Mouse (Mus musculus) CH12.LX (cell line): ENCODE data around the gene Olfr196. TPM values are rescaled to one million over a fixed set of nuclear protein-coding genes. Genes with fewer than 3 reads are reported as not detected.
"Not testable (repeated sequence)": the region's sequence is repeated elsewhere in the genome, so short reads cannot be mapped to it uniquely, and the experiment has no call there.

ENCODE experiments used
- DNase-seq: peaks from one replicate; pipeline ENCODE4 v3.0.0-alpha.2; 2013; ENCODE audit errors: extremely low read depth
- H3K27ac ChIP-seq: 2 replicates; pipeline ENCODE4 v1.5.1; 2012; ENCODE audit warnings: low read depth, mild to moderate bottlenecking, control low read depth, moderate library complexity; ENCODE audit not compliant: insufficient read depth
- H3K27me3 ChIP-seq: replicated peaks from 2 replicates; pipeline ENCODE3; 2012; ENCODE audit warnings: inconsistent platforms
- H3K36me3 ChIP-seq, 2 experiments: replicated peaks in 1 of 2; 2 replicates each; pipeline versions ENCODE3 to v1.6.1; 2012; ENCODE audit warnings: inconsistent platforms in 1 of 2, low read length in 1 of 2, mild to moderate bottlenecking in 1 of 2, mixed read lengths in 1 of 2, moderate library complexity in 1 of 2; ENCODE audit not compliant: control insufficient read depth in 1 of 2, insufficient read depth in 1 of 2
- H3K4me1 ChIP-seq, 2 experiments: 2 replicates each; pipeline ENCODE4 v1.6.1; 2012; ENCODE audit warnings: inconsistent platforms in 1 of 2, moderate library complexity in 1 of 2; ENCODE audit not compliant: insufficient read depth in 2 of 2, control insufficient read depth in 1 of 2
- H3K4me2 ChIP-seq: 2 replicates; pipeline ENCODE4 v1.6.1; 2012; ENCODE audit warnings: low read depth, mild to moderate bottlenecking, control low read depth; ENCODE audit not compliant: poor library complexity, insufficient read depth, severe bottlenecking
- H3K4me3 ChIP-seq, 3 experiments: fragments of 150-350 bp in 1 of 3; sonication (generic) in 1 of 3; replicated peaks in 1 of 3; 2 replicates each; pipeline versions ENCODE3 to v1.5.1; 2011 to 2012; ENCODE audit warnings: low read depth in 2 of 3, low read length in 2 of 3, mild to moderate bottlenecking in 2 of 3, moderate library complexity in 2 of 3, control low read depth in 1 of 3, improper control_type of control experiment in 1 of 3, inconsistent platforms in 1 of 3, mixed read lengths in 1 of 3; ENCODE audit not compliant: poor library complexity in 1 of 3
- H3K79me2 ChIP-seq: replicated peaks from 2 replicates; pipeline ENCODE4 v1.6.1; 2012; ENCODE audit warnings: mild to moderate bottlenecking, moderate library complexity; ENCODE audit not compliant: control insufficient read depth, poor library complexity, insufficient read depth, severe bottlenecking; ENCODE audit errors: extremely low read depth
- H3K9ac ChIP-seq: 2 replicates; pipeline ENCODE4 v1.6.1; 2012; ENCODE audit warnings: low read depth, mild to moderate bottlenecking, control low read depth, moderate library complexity; ENCODE audit not compliant: insufficient read depth
- H3K9me3 ChIP-seq: replicated peaks from 2 replicates; pipeline ENCODE3; 2012; ENCODE audit warnings: low read length, inconsistent platforms, mixed read lengths
- BHLHE40 ChIP-seq: IDR thresholded peaks from 2 replicates; pipeline ENCODE4 v1.6.1; 2011; ENCODE audit warnings: mild to moderate bottlenecking, low read depth, low read length, improper control_type of control experiment
- CHD1 ChIP-seq: IDR thresholded peaks from 2 replicates; pipeline ENCODE4 v1.6.1; 2012; ENCODE audit warnings: low read depth, low read length, improper control_type of control experiment, inconsistent platforms
- E2F4 ChIP-seq: IDR thresholded peaks from 2 replicates; pipeline ENCODE4 v1.6.1; 2011; ENCODE audit warnings: low read depth, low read length, improper control_type of control experiment; ENCODE audit not compliant: insufficient replicate concordance
- GABPA ChIP-seq: IDR thresholded peaks from 2 replicates; pipeline ENCODE4 v1.6.1; 2012; ENCODE audit warnings: low read depth, low read length, improper control_type of control experiment, inconsistent platforms; ENCODE audit not compliant: insufficient replicate concordance
- JUN ChIP-seq: IDR thresholded peaks from 2 replicates; pipeline ENCODE4 v1.6.1; 2011; ENCODE audit warnings: low read depth, mild to moderate bottlenecking, low read length, improper control_type of control experiment, moderate library complexity; ENCODE audit not compliant: insufficient read depth
- MAFK ChIP-seq: IDR thresholded peaks from 2 replicates; pipeline ENCODE4 v1.6.1; 2011; ENCODE audit warnings: low read length, improper control_type of control experiment; ENCODE audit not compliant: insufficient replicate concordance
- MAX ChIP-seq: IDR thresholded peaks from 2 replicates; pipeline ENCODE4 v1.6.1; 2011; ENCODE audit warnings: low read length, improper control_type of control experiment
- MAZ ChIP-seq: IDR thresholded peaks from 2 replicates; pipeline ENCODE4 v1.6.1; 2012; ENCODE audit warnings: low read depth, mild to moderate bottlenecking, inconsistent platforms, low read length, improper control_type of control experiment, moderate library complexity
- MEF2A ChIP-seq: IDR thresholded peaks from 2 replicates; pipeline ENCODE4 v1.6.1; 2014; ENCODE audit warnings: low read depth, mild to moderate bottlenecking, inconsistent platforms, low read length, improper control_type of control experiment, borderline replicate concordance
- MYC ChIP-seq: IDR thresholded peaks from 2 replicates; pipeline ENCODE4 v1.6.1; 2011; ENCODE audit warnings: low read depth, mild to moderate bottlenecking, improper control_type of control experiment, low read length
- NELFE ChIP-seq: IDR thresholded peaks from 2 replicates; pipeline ENCODE4 v1.6.1; 2011; ENCODE audit warnings: low read depth, low read length, improper control_type of control experiment
- POLR2A ChIP-seq: IDR thresholded peaks from 2 replicates; pipeline ENCODE4 v1.6.1; 2011; ENCODE audit warnings: low read depth, mild to moderate bottlenecking, improper control_type of control experiment, low read length
- POLR2AphosphoS2 ChIP-seq: IDR thresholded peaks from 2 replicates; pipeline ENCODE4 v1.6.1; 2011; ENCODE audit warnings: low read depth, low read length, improper control_type of control experiment
- RCOR1 ChIP-seq: conservative IDR thresholded peaks from 2 replicates; pipeline ENCODE4 v1.6.1; 2012; ENCODE audit warnings: low read depth, mild to moderate bottlenecking, inconsistent platforms, low read length, improper control_type of control experiment
- USF1 ChIP-seq: IDR thresholded peaks from 2 replicates; pipeline ENCODE4 v1.6.1; 2014; ENCODE audit warnings: low read depth, mild to moderate bottlenecking, inconsistent platforms, low read length, improper control_type of control experiment
- USF2 ChIP-seq: conservative IDR thresholded peaks from 2 replicates; pipeline ENCODE4 v1.6.1; 2011; ENCODE audit warnings: low read depth, low read length, improper control_type of control experiment
- ZC3H11A ChIP-seq: IDR thresholded peaks from 2 replicates; pipeline ENCODE4 v1.6.1; 2012; ENCODE audit warnings: low read depth, mild to moderate bottlenecking, inconsistent platforms, low read length, improper control_type of control experiment
- ZKSCAN1 ChIP-seq: IDR thresholded peaks from 2 replicates; pipeline ENCODE4 v1.6.1; 2012; ENCODE audit warnings: low read depth, inconsistent platforms, low read length, improper control_type of control experiment, borderline replicate concordance
- ZNF384 ChIP-seq: IDR thresholded peaks from 2 replicates; pipeline ENCODE4 v1.6.1; 2012; ENCODE audit warnings: low read depth, low read length, improper control_type of control experiment, inconsistent platforms
- dilution Hi-C: fragments of 300-500 bp; cut with MboI; formaldehyde crosslinking; loops from 2 replicates; pipeline ENCODE4 v1.14.3; 2020; ENCODE audit warnings: low sequenced_read_pairs; ENCODE audit not compliant: extremely low pct_unique_long_range_greater_than_20kb, extremely low pct_ligation_motif_present
- in situ Hi-C: fragments of 300-500 bp; cut with MboI; formaldehyde crosslinking; loops from 3 replicates; pipeline ENCODE4 v1.14.3; 2019; ENCODE audit warnings: low sequenced_read_pairs, low pct_ligation_motif_present, low pct_unique_long_range_greater_than_20kb, mixed read lengths
- polyA plus RNA-seq: library from polyadenylated mRNA; unstranded; fragments of >175 nt; gene quantifications from 2 replicates; pipeline ENCODE4 v1.2.1, GENCODE M21; 2012; ENCODE audit warnings: low read depth; ENCODE audit not compliant: insufficient read length
- total RNA-seq, 2 experiments: library from RNA; depleted of rRNA; stranded (reverse); fragments of 300-350 nt in 1 of 2; fragments of >200 nt in 1 of 2; gene quantifications; 2 replicates each; pipeline ENCODE4 v1.2.3; 2012 to 2014

The Olfr196 gene
- not detected in 2 replicates for total RNA-seq (2012; rRNA removed)
- not detected in 2 replicates for total RNA-seq (2014; rRNA removed)
- not detected in 2 replicates for polyA plus RNA-seq

DNA sequence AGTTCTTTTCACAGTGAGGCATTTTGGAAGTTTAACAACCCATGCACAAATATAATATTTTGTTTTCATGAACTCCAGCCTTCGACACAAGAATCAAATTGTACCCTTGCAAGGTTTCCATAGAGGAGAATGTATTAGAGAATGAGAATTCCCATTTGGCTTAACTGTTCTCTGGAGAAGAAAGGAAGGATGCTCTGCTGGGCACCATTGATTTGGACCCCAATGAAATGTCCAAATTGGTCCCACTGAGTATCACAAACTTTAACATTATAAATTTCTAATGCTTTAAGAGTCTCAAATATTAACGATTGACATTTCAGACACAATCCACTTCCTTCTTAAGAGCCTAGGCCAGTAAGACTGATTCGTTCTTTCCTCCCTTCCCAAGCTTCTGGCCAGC lies at the start of gene Olfr196:
Olfr196 (minus strand) TSS at position 101 of the 400 bp plus-strand sequence.
- TF ChIP-seq MEF2A: no peak
- TF ChIP-seq MAFK: no peak
- no peak for TF ChIP-seq USF1
- TF ChIP-seq RCOR1: no peak
- TF ChIP-seq GABPA: no peak
- no peak for TF ChIP-seq ZNF384
- no peak for TF ChIP-seq POLR2AphosphoS2
- no peak for TF ChIP-seq MYC
- TF ChIP-seq E2F4: no peak
- no peak for TF ChIP-seq NELFE
- no peak for TF ChIP-seq USF2
- TF ChIP-seq ZKSCAN1: no peak
- no peak for TF ChIP-seq BHLHE40
- no peak for TF ChIP-seq ZC3H11A
- no peak for TF ChIP-seq MAZ
- TF ChIP-seq CHD1: no peak
- no peak for TF ChIP-seq JUN
- TF ChIP-seq MAX: no peak
- TF ChIP-seq POLR2A: no peak
- in situ Hi-C loops (no loop called here), dilution Hi-C loops (no loop called here)
- H3K27me3 ChIP-seq: no peaks in the 10 kb centered on the region
- H3K4me2 ChIP-seq: no peak within 1 kb of the TSS
- H3K79me2 ChIP-seq: no peaks in the 10 kb centered on the region
- no peak within 1 kb of the TSS for H3K4me3 ChIP-seq
- no peaks in the 10 kb centered on the region for H3K4me1 ChIP-seq
- DNase-seq: no peak
- no peak within 1 kb of the TSS for H3K27ac ChIP-seq
- H3K36me3 ChIP-seq: no peaks in the 10 kb centered on the region
- H3K9ac ChIP-seq: no peak within 1 kb of the TSS
- H3K9me3 ChIP-seq: no peaks in the 10 kb centered on the region

DNA sequence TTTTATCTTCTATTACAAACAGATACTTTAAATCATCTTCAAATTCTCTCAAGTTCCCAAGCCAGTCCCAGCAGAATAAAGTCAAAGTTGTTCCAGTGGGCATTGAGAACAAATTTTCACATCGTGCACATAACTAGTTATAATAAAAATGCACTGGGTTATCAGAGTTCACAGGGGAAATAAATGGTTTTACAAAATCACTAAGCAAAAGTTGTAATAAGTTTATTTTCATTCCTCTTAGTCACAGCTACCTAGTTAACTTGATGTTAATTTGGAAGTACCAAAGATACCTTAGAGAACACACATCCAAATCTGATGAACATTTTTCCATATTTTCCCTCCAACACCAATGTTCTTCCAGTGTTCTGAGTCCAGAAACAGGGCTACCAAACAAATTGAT lies 49.4 kb upstream of the Olfr196 start, which contains the start of gene Olfr199:
Olfr199 (minus strand) TSS at position 101 of the 400 bp plus-strand sequence.
- H3K4me3 ChIP-seq, dilution Hi-C loops, H3K27me3 ChIP-seq, H3K4me2 ChIP-seq, H3K9ac ChIP-seq, in situ Hi-C loops, DNase-seq, H3K9me3 ChIP-seq, H3K27ac ChIP-seq, H3K79me2 ChIP-seq, H3K4me1 ChIP-seq, H3K36me3 ChIP-seq: not testable (repeated sequence)

DNA sequence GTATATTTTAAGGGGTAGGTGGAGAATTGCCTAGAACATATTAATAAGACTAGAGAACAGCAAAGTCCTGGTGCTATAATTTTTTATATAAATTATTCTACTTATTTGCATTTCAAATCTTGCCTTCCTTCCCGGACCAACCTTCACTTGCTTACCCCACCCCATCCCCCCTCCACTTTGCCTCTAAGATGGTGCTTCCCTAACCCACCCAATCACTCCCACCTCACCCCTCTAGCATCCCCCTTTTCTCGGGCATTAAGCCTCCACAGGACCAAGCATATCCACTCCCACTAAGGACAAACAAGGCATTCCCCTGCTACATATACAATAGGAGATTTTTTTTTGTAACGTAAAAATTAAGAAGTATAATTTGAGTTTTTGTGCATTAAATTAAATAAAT lies 47.6 kb upstream of the Olfr196 start:
- H3K4me3 ChIP-seq, H3K27ac ChIP-seq, H3K79me2 ChIP-seq, H3K9me3 ChIP-seq, H3K9ac ChIP-seq, dilution Hi-C loops, H3K4me2 ChIP-seq, in situ Hi-C loops, DNase-seq, H3K4me1 ChIP-seq, H3K36me3 ChIP-seq, H3K27me3 ChIP-seq: not testable (repeated sequence)

DNA sequence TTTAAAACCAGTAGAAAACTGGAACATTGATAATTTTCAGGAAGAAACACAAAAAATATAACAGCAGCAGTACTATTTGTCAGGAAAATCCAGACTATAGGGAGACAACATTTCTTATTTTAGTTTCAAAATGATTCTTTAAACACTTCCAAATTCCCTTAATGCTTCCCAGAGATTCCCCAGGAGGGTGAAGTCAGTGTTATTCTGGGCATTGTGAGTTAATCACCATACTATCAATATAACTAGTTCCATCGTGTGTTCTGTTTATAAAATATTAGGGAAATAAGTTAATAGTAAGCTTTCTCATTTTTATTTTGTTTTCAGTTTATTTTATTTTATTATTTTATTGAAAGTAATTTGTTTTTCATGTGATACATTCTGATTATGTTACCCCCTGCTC lies 33.2 kb upstream of the Olfr196 start, which contains the start of gene Olfr198:
Olfr198 (minus strand) TSS at position 101 of the 400 bp plus-strand sequence.
- H3K4me2 ChIP-seq, H3K4me3 ChIP-seq, H3K9ac ChIP-seq, DNase-seq, dilution Hi-C loops, H3K36me3 ChIP-seq, H3K4me1 ChIP-seq, H3K27ac ChIP-seq, in situ Hi-C loops, H3K79me2 ChIP-seq, H3K27me3 ChIP-seq, H3K9me3 ChIP-seq: not testable (repeated sequence)
